Mouse (Mus musculus) retina, postnatal 1 day (tissue): ENCODE measurements at regions not wholly inside any gene's neighbourhood (a gene's known extent, or its start where the extent isn't known, plus 50 kb on each side); places are given as distances from the start of the nearest gene placed in this dataset.

Experiments used
- DNase-seq: peaks from one replicate; pipeline ENCODE4 v3.0.0-alpha.2; 2012

DNA sequence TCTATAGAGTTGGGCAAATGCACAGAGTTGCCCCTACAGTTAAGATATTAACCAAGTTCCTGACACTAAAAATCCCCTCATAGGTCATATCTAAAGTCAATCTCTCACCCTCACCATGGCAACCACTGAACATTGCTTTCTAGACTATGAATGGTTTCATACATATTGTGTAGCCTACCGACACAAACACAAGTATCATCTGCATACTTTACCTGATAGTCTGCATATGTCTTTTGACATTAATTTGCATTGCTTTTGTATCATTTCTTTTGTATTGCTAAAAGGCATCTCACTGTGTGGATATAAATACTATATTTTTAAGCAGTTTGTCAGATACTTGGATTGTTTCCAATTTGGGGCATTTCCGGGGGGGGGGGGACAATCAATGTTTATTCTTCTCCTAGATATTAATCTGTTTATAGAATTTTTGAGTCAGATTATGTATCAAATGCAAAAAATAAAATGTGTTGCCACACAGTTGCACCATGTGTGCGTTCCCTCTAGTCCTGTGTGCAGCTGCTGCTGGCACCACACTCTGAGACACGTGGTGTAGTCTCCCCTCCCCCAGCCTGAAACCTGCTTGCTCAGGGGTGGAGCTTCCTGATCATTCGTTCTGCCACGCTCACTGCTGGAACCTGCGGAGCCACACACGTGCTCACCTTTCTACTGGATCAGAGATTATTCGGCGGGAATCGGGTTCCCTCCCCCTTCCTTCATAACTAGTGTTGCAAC is 94.7 kb upstream of the Mapk10 start:
- DNase-seq = no peak

DNA sequence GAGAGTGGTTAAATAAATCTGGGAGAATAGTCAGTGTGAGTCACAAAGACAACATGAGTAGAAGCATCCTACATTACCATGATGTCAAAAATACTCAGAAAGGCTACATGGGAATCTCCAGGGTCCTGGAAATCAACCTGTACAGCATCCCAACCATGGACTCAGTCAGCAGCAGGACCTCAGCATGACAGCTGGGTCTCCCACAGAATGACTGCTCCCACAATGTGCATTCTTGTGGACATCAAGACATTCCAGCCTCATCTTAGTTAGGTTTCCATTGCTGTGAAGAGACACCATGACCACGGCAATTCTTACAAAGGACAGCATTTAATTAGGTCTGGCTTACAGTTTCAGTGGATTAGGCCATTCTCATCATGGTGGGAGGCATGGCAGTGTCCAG is 93.8 kb upstream of the Mapk10 start:
- no peak for DNase-seq

DNA sequence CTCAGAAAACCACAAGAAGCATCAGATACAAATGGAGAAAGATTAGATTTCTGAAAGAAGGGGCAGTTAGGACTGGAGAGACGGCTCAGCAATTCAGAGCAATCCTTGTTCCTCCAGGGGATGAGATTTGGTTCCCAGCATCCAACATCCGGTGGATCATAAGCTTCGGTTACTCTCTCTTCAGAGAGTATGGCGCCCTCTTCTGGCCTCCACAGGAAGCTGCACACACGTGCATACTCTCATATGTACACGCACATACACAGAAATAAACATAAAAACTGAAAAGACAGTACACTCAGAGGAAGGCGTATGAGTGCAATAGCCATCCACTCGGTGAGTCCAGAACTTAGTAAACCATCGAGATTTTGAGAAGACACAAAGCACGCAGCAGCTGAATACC is 91.6 kb upstream of the Mapk10 start:
- DNase-seq = no peak

DNA sequence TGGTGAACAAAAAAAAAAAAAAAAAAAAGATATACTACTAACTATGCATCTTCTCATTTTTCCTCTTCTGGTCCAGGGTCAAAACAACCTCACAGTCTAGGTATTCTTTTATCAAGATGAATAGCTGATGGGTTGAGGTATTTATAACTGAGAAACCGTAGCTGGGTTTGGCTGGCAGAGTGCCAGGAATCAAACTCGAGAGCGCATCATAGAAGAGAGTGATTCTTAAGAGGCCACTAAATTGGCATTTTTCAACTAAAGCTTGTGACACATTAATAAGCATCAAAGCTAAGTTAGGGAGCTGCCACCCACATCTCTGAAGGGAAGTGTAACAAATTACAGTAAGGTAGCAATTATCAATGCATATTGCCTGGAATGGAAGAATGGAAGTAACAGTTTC is 90.2 kb upstream of the Mapk10 start:
- no peak for DNase-seq

DNA sequence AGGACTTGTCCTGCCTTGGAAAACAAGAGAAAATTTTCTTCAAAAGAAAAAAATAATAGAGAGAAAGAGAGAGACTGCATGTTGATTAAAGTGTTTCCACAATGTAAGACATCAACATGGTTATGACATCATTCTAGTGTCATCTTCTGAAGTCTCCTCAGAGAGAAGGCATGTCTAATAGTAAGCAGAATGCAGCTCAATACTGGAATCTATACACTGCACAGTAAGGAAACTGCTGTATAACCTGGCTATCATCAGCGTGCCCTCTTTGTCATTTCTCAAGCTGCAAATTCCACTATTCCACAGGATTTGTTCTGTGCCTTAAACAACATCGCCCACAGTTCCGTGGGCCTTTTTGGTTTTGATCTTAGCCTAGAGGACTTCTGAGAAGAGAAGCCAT is 82.8 kb upstream of the Mapk10 start:
- no peak for DNase-seq

DNA sequence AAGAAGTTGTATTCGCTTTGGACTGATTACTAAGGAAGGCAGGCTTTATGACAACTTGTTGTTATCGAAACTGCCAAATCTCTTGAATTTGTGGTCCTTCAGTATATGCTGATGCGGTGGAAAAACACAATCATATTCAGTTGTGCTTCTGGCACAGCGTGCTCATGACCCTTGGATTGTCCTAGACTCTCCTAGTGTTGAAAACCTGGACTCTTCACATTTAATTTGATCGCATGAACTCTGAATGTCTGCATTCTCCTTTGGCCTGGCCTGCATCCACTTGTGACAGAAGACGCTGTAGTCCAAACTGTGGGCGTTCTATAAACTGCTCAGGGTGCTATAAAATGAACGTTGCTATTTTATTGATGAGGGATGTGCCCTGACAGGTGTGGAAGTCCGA is 80.6 kb upstream of the Mapk10 start:
- DNase-seq = no peak

DNA sequence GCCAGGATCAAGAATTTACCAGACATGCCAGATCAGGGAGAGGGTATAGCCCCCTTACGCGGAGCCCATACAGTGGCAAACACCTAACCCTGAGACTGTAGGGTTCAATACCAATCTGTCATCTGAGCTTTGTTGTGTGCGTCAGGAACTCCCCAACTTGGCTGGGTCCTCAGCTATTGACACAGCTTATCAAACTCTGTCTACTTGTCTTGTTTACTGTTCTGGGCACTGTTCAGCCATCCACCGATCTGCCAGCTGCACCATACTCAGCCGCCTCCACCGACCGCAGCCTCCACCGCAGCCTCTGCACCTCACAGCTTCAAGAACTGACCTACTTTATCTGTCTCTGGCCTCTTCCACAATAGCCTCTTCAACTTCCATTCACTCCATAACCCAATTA is 80.1 kb upstream of the Mapk10 start:
- peak; percentile 9 for DNase-seq

DNA sequence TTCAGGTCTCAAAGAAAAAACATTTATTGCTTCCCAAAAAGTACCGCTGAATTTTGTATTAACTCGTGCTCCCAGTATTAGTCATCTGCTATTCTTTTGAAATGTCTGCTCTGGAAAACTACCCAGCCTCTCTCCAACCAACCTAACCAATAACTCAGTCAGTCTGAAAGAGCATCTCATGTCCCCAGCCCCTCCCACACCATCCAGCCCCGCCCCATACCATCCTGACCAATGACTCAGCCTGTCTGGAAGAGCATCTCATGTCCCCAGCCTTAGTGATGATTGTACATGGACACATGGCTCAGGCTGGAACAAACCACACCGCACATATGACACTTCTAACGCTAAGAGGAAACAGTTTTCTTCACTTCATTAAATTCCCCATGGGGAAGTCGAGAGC is 58.1 kb upstream of the Mapk10 start:
- DNase-seq = no peak

DNA sequence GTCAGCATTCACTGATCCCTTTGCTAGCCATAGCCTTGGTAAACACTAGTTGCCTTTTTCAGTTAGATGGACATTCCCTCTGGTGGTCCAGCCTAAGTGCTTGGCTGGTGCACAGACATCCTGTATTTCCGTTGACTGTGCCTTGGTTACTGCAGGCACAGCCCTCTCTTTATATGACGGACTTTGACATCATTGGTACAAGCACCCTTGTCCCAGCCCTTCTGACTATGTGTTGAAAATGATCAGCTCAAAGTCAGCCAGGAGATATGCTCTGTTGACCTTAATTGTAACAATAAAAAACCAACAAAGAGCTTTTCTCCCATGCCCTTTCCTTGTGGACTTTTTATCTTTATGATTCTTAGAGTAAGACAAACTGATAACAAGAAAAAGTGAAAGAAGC is 53.8 kb upstream of the Mapk10 start:
- DNase-seq = no peak

DNA sequence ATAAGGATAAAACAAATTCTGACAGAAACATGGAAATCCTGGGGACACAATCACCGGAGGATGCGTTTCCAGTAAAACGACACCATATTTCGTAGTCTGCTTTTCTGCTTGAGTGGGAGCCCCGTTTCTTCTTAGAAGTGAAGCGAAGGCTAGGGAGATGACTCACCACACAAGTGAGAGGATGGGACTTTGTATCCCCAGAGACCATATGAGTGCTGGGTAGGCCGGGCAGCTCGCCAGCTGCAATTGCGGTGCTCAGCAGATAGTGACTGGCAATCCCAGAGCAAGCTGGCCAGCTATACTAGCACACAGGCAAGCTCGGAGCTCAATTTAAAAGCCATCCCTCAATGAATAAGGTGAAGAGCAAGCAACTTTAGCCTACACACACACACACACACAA is 50.3 kb upstream of the Mapk10 start:
- no peak for DNase-seq
